Mouse (Mus musculus) forebrain, postnatal 0 days (tissue): ENCODE results near the gene Grem2. TPM values are rescaled to one million over a fixed set of nuclear protein-coding genes. Genes with fewer than 3 reads are reported as not detected.

Source experiments
- ATAC-seq: fragments of 200-750 bp; cut with Nextera tagmentation; 2 replicates; pipeline ENCODE4 v1.8.0; 2017; ENCODE audit warnings: mild to moderate bottlenecking, moderate library complexity
- DNase-seq: peaks from one replicate; pipeline ENCODE4 v3.0.0-alpha.2; 2015
- H3K27ac ChIP-seq: fragments of 300-500 bp; sonication (generic); 2 replicates; pipeline ENCODE4 v1.5.1; 2014; ENCODE audit warnings: low read depth, mild to moderate bottlenecking, antibody characterized with exemption, low read length, moderate library complexity, mixed read lengths
- H3K27me3 ChIP-seq: fragments of 300-500 bp; sonication (generic); 2 replicates; pipeline ENCODE4 v1.6.1; 2014; ENCODE audit warnings: mild to moderate bottlenecking, low read length, mixed read lengths; ENCODE audit not compliant: insufficient read depth
- H3K36me3 ChIP-seq: fragments of 300-500 bp; sonication (generic); 2 replicates; pipeline ENCODE4 v1.6.1; 2014; ENCODE audit warnings: mild to moderate bottlenecking, moderate library complexity; ENCODE audit not compliant: insufficient read depth
- H3K4me1 ChIP-seq: fragments of 300-500 bp; sonication (generic); 2 replicates; pipeline ENCODE4 v1.6.1; 2014; ENCODE audit warnings: antibody characterized with exemption; ENCODE audit not compliant: insufficient read depth
- H3K4me2 ChIP-seq: fragments of 300-500 bp; sonication (generic); 2 replicates; pipeline ENCODE4 v1.6.1; 2014; ENCODE audit warnings: low read depth, mild to moderate bottlenecking, moderate library complexity
- H3K4me3 ChIP-seq: fragments of 300-500 bp; sonication (generic); 2 replicates; pipeline ENCODE4 v1.5.1; 2014; ENCODE audit warnings: low read depth, low read length, mixed read lengths
- H3K9ac ChIP-seq: fragments of 300-500 bp; sonication (generic); 2 replicates; pipeline ENCODE4 v1.6.1; 2014; ENCODE audit warnings: mild to moderate bottlenecking
- H3K9me3 ChIP-seq: fragments of 300-500 bp; sonication (generic); 2 replicates; pipeline ENCODE4 v1.6.1; 2016; ENCODE audit warnings: low read length
- CTCF ChIP-seq: sonication (generic); IDR thresholded peaks from 2 replicates; pipeline ENCODE4 v1.5.1; 2016; ENCODE audit warnings: antibody characterized with exemption, control low read depth, low read depth
- WGBS: fragments of 180-500 bp; shearing (Covaris S2); extraction: QIAGEN DNeasy Blood & Tissue Kit; methylation state at CpG from one replicate; pipeline ENCODE4 v1.1.7; 2014; 5-methylcytosine and 5-hydroxymethylcytosine counted together
- polyA plus RNA-seq: library from polyadenylated mRNA; unstranded; fragments of >200 nt; fragmentation: Nextera tagmentation; extraction: Ambion mirVana; gene quantifications from 2 replicates; pipeline ENCODE4 v1.2.1, GENCODE M21; 2015
- total RNA-seq: library from RNA; depleted of rRNA; stranded (reverse); fragments of >200 nt; gene quantifications from 2 replicates; pipeline ENCODE4 v1.2.3, GENCODE M21; 2014

The Grem2 gene
- total and polyA plus RNA-seq, 2 experiments from 2014 or later, result 2.9 to 13.9 TPM

DNA sequence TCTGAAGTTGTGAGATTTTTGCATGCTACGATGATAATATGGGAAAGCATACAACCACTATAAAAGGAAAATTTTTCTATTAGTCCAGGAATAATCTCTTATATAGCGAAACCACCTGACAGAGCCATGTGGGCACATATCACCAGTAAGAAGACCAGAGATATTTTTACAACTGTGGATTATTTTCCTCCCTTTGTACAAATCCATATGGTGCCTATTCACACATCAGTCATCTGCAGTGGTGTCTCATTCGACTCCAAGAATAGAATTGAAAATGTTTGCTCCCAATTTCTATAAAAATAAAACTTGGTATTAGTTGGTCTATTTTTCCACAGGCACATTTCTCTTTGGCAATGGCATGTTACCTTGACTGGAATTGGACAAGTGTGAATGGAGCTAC is 11.8 kb downstream of the Grem2 start:
- no peak overlapping the region for H3K9ac ChIP-seq
- no peaks in the 10 kb centered on the region for H3K4me1 ChIP-seq
- no peaks in the 10 kb centered on the region for H3K9me3 ChIP-seq
- no peak overlapping the region for H3K4me3 ChIP-seq
- TF ChIP-seq CTCF, result no peak
- DNase-seq (no peak), ATAC-seq (no peak)
- H3K36me3 ChIP-seq, result no peaks in the 10 kb centered on the region
- H3K4me2 ChIP-seq, result no peak overlapping the region
- H3K27ac ChIP-seq, result no peak overlapping the region
- 70% methylated on average over 3 of the region's 3 CpGs for WGBS
- H3K27me3 ChIP-seq, result no peaks in the 10 kb centered on the region

DNA sequence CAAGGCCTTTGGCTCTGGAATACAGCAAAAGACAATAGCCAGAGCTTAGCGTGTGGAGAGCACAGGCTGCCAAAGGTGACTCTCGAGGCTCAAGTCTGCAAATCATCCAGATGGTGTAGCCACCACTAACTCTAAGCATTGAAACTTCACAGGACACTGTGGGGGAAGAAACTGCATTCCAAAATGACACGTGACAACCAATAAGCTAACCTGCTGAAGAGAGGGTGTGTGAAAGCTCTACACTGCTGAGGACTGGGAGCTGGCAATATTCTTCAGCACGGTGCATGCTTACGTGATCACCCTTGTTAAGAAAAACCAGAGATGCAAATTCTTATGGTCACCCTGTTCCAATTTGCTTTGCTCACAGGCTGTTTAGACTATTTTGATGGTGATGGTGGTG is 13.4 kb downstream of the Grem2 start:
- H3K9me3 ChIP-seq, result no peaks in the 10 kb centered on the region
- no peak overlapping the region for H3K4me2 ChIP-seq
- no peak overlapping the region for H3K4me3 ChIP-seq
- ATAC-seq (no peak), DNase-seq (no peak)
- no peaks in the 10 kb centered on the region for H3K4me1 ChIP-seq
- H3K27ac ChIP-seq, result no peak overlapping the region
- no peak for TF ChIP-seq CTCF
- no peaks in the 10 kb centered on the region for H3K27me3 ChIP-seq
- WGBS, result 92% methylated on average over 5 of the region's 5 CpGs
- no peaks in the 10 kb centered on the region for H3K36me3 ChIP-seq
- no peak overlapping the region for H3K9ac ChIP-seq

DNA sequence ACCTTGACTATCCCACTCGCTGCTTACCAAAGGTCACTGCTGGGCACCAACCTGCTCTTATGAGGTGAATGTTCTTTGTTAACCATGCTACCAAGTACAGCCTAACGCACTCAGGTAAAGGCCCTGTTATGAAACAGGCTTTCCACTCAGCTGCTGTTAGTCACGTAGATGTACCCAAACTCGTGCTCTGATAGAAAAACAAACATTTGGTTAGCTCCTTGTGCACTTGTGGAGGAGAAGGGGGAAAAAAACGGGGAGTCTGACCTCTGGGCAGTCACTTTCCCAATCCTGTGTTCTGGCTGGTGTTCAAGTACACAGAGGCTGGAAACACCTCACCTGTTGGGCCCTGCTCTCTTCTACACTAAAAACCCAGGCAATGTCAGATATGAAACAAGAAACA is 14.0 kb downstream of the Grem2 start:
- H3K36me3 ChIP-seq, result no peaks in the 10 kb centered on the region
- H3K9me3 ChIP-seq, result no peaks in the 10 kb centered on the region
- H3K9ac ChIP-seq, result no peak overlapping the region
- no peak for DNase-seq
- no peak overlapping the region for H3K4me2 ChIP-seq
- no peak overlapping the region for H3K4me3 ChIP-seq
- no peak overlapping the region for H3K27ac ChIP-seq
- 83% methylated on average over 5 of the region's 5 CpGs for WGBS
- H3K4me1 ChIP-seq, result no peaks in the 10 kb centered on the region
- H3K27me3 ChIP-seq, result no peaks in the 10 kb centered on the region
- TF ChIP-seq CTCF, result no peak
- ATAC-seq, result no peak

DNA sequence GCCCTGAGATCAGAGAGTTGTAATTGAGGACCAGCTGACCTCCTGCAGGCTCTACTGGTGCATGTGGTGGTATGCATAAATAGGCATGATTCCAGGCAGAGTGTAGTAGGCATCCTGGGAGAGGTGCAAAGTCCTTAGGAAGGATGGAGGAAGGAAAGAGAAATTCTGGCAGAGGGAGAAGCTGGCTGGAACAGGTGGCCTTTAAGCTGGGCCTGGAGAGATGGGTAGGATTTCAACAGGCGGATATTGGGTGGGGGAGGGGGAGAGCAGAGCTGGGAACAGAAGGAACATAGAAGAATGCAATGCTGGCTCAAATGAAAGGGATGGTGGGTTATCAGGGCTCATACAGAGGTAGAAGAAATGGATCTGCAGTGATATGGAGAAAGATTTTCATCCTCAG is 18.9 kb downstream of the Grem2 start:
- Histone ChIP-seq H3K4me3 (no peak overlapping the region), H3K27ac (no peak overlapping the region), H3K27me3 (no peaks in the 10 kb centered on the region), H3K36me3 (no peaks in the 10 kb centered on the region), H3K4me1 (no peaks in the 10 kb centered on the region), H3K4me2 (no peak overlapping the region), H3K9me3 (no peaks in the 10 kb centered on the region), H3K9ac (no peak overlapping the region)
- WGBS, result 61% methylated on average over 1 of the region's 1 CpGs
- TF ChIP-seq CTCF, result no peak
- ATAC-seq (no peak), DNase-seq (no peak)

DNA sequence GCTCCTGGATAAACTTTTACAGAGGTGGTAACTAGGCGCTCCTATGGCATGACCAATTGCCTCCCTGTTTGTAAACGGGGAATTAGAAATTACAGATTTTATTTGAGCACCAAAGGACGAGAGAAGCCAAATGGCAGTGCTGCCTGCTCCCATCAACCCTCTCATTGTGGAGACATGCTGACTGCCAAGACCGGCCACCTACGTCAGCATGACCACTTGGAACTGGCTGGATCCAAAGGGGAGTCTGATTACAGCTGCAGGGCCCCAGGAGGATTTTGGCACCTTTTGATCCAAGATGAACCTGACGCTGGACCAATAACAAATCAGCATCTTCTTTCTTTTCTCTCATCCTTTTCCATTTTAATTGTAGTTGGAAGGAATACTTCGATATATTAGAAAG is 29.1 kb downstream of the Grem2 start:
- H3K27ac ChIP-seq, result no peak overlapping the region
- H3K36me3 ChIP-seq, result no peaks in the 10 kb centered on the region
- no peak for TF ChIP-seq CTCF
- H3K27me3 ChIP-seq, result no peaks in the 10 kb centered on the region
- no peak overlapping the region for H3K4me3 ChIP-seq
- H3K9ac ChIP-seq, result no peak overlapping the region
- H3K9me3 ChIP-seq, result no peaks in the 10 kb centered on the region
- WGBS, result 94% methylated on average over 7 of the region's 7 CpGs
- ATAC-seq (no peak), DNase-seq (no peak)
- H3K4me1 ChIP-seq, result no peaks in the 10 kb centered on the region
- no peak overlapping the region for H3K4me2 ChIP-seq

DNA sequence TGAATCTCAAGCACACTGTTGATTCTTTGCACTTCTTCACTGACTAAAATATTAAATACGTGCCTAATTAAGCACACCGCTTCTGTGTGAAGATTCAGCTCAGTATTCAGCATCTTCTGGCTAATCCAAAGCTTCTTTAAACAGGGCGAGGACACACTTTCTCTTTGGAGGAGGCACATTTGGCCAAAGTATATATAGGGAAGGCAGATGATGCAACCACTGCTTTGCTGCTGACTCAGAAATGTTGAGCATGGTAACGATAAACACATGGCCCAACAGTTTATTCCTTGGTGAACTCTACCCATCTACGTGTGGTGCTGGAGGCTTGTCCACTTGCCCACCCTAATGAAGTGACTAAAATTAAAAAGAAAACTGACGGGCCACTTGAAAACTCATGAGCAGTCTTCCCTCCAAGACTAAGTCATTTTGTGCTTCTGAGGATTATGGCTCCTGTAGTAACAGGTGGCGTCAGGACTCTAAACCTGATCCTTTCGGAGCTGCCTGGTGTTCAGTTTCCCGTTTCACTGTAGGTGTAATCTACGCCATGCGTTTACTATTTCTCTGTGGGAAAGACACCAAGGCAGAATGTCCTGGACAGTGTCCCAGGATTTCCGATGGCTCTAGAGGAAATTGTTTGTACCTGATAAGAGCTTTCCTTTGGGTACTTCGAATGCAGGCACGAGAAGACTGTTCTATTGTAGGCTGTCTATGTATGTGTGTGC is 32.8 kb downstream of the Grem2 start:
- DNase-seq (no peak), ATAC-seq (no peak)
- Histone ChIP-seq H3K36me3 (no peaks in the 10 kb centered on the region), H3K4me1 (no peaks in the 10 kb centered on the region), H3K27ac (no peak overlapping the region), H3K9ac (no peak overlapping the region), H3K27me3 (no peaks in the 10 kb centered on the region), H3K9me3 (no peaks in the 10 kb centered on the region), H3K4me2 (no peak overlapping the region), H3K4me3 (no peak overlapping the region)
- 89% methylated on average over 14 of the region's 14 CpGs for WGBS
- TF ChIP-seq CTCF, result no peak

DNA sequence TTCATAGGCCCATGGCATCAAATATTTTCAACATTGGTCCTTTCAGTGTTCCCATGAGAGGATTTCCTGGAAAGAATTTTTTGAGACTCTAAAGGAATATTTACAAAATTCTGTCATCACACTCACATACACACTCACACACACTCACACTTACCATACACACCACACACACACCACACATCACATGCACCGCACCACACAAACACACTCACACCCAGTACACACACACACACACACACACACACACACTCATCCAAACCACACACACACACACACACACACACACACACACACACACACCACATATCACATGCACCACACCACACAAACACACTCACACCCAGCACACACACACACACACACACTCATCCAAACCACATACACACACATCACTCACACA is 33.5 kb downstream of the Grem2 start:
- Histone ChIP-seq H3K9ac (no peak overlapping the region), H3K9me3 (no peaks in the 10 kb centered on the region), H3K4me3 (no peak overlapping the region), H3K27ac (no peak overlapping the region), H3K4me1 (no peaks in the 10 kb centered on the region), H3K36me3 (no peaks in the 10 kb centered on the region), H3K27me3 (no peaks in the 10 kb centered on the region), H3K4me2 (no peak overlapping the region)
- 94% methylated on average over 1 of the region's 1 CpGs for WGBS
- ATAC-seq, result no peak
- no peak for DNase-seq
- TF ChIP-seq CTCF, result no peak
